Mouse (Mus musculus): ENCODE results near the gene Spred2. TPM values are rescaled to one million over a fixed set of nuclear protein-coding genes. Genes with fewer than 3 reads are reported as not detected.

Gene Spred2
- polyA plus RNA-seq, 1 experiment from 2014 or later, result 3.5 TPM

- ATAC-seq (ENCODE audit: low FRiP score, low TSS enrichment), result peak; percentile 25; the same call in 1 of the 2 replicates
- peak; percentile 48 for DNase-seq (ENCODE audit: low spot score)
- Histone ChIP-seq H3K9me3 (ENCODE audit: control insufficient read depth, low read length) (no peaks in the 10 kb centered on the region), H3K36me3 (ENCODE audit: control insufficient read depth, insufficient read depth, low read length) (no peaks in the 10 kb centered on the region), H3K4me2 (replicated peaks; ENCODE audit: low read depth) (no peak overlapping the region), H3K27ac (replicated peaks) (peak overlapping the region; percentile 78), H3K27me3 (ENCODE audit: control insufficient read depth, insufficient read depth, low read length) (no peaks in the 10 kb centered on the region), H3K4me3 (ENCODE audit: low read depth, low read length) (no peak overlapping the region), H3K9ac (ENCODE audit: low read length) (no peak overlapping the region; the same call in 1 of the 2 replicates), H3K4me1 (replicated peaks; ENCODE audit: control insufficient read depth, insufficient read depth) (peaks cover 5% of the 10 kb centered on the region)
- 19% methylated on average over 12 of the region's 12 CpGs for WGBS
- no peak for TF ChIP-seq EP300 (optimal IDR thresholded peaks at IDR 0.05)
- no peak for TF ChIP-seq CTCF (IDR thresholded peaks at IDR 0.05; ENCODE audit: low read depth)
These were observed 39.6 kb downstream of the Spred2 start for GRCm38 (mm10) chr11:19963717-19964141.

GRCm38 (mm10) chr11:19964333-19964732 lies 40.2 kb downstream of the Spred2 start:
- peak overlapping the region; percentile 67 for H3K27ac ChIP-seq (replicated peaks)
- ATAC-seq (ENCODE audit: low FRiP score, low TSS enrichment) (no peak), DNase-seq (ENCODE audit: low spot score) (no peak)
- TF ChIP-seq CTCF (IDR thresholded peaks at IDR 0.05; ENCODE audit: low read depth), result no peak
- TF ChIP-seq EP300 (optimal IDR thresholded peaks at IDR 0.05), result no peak
- H3K9me3 ChIP-seq (ENCODE audit: control insufficient read depth, low read length), result no peaks in the 10 kb centered on the region
- no peaks in the 10 kb centered on the region for H3K36me3 ChIP-seq (ENCODE audit: control insufficient read depth, insufficient read depth, low read length)
- H3K4me3 ChIP-seq (ENCODE audit: low read depth, low read length), result no peak overlapping the region
- no peak overlapping the region for H3K9ac ChIP-seq (ENCODE audit: low read length)
- WGBS, result 83% methylated on average over 5 of the region's 5 CpGs
- no peak overlapping the region for H3K4me2 ChIP-seq (replicated peaks; ENCODE audit: low read depth)
- H3K27me3 ChIP-seq (ENCODE audit: control insufficient read depth, insufficient read depth, low read length), result no peaks in the 10 kb centered on the region
- H3K4me1 ChIP-seq (replicated peaks; ENCODE audit: control insufficient read depth, insufficient read depth), result peaks cover 5% of the 10 kb centered on the region

- Histone ChIP-seq H3K4me3 (ENCODE audit: low read depth, low read length) (no peak overlapping the region), H3K36me3 (ENCODE audit: control insufficient read depth, insufficient read depth, low read length) (no peaks in the 10 kb centered on the region), H3K9ac (ENCODE audit: low read length) (no peak overlapping the region), H3K27ac (replicated peaks) (peak overlapping the region; percentile 67), H3K4me1 (replicated peaks; ENCODE audit: control insufficient read depth, insufficient read depth) (peaks cover 5% of the 10 kb centered on the region), H3K27me3 (ENCODE audit: control insufficient read depth, insufficient read depth, low read length) (no peaks in the 10 kb centered on the region), H3K9me3 (ENCODE audit: control insufficient read depth, low read length) (no peaks in the 10 kb centered on the region), H3K4me2 (replicated peaks; ENCODE audit: low read depth) (no peak overlapping the region)
- DNase-seq (ENCODE audit: low spot score) (no peak), ATAC-seq (ENCODE audit: low FRiP score, low TSS enrichment) (no peak)
- 45% methylated on average over 16 of the region's 16 CpGs for WGBS
- no peak for TF ChIP-seq CTCF (IDR thresholded peaks at IDR 0.05; ENCODE audit: low read depth)
- TF ChIP-seq EP300 (optimal IDR thresholded peaks at IDR 0.05), result no peak
These were observed 40.9 kb downstream of the Spred2 start for GRCm38 (mm10) chr11:19965037-19965611.

- Histone ChIP-seq H3K4me3 (ENCODE audit: low read depth, low read length) (no peak overlapping the region), H3K36me3 (ENCODE audit: control insufficient read depth, insufficient read depth, low read length) (no peaks in the 10 kb centered on the region), H3K4me1 (replicated peaks; ENCODE audit: control insufficient read depth, insufficient read depth) (peaks cover 5% of the 10 kb centered on the region), H3K27ac (replicated peaks) (peak overlapping the region; percentile 67; the same call in 1 of the 2 replicates), H3K9ac (ENCODE audit: low read length) (no peak overlapping the region), H3K4me2 (replicated peaks; ENCODE audit: low read depth) (no peak overlapping the region), H3K27me3 (ENCODE audit: control insufficient read depth, insufficient read depth, low read length) (no peaks in the 10 kb centered on the region), H3K9me3 (ENCODE audit: control insufficient read depth, low read length) (no peaks in the 10 kb centered on the region)
- DNase-seq (ENCODE audit: low spot score) (no peak), ATAC-seq (ENCODE audit: low FRiP score, low TSS enrichment) (no peak)
- 71% methylated on average over 4 of the region's 4 CpGs for WGBS
- no peak for TF ChIP-seq EP300 (optimal IDR thresholded peaks at IDR 0.05)
- no peak for TF ChIP-seq CTCF (IDR thresholded peaks at IDR 0.05; ENCODE audit: low read depth)
These were observed 41.5 kb downstream of the Spred2 start for GRCm38 (mm10) chr11:19965664-19966063.

GRCm38 (mm10) chr11:19966294-19966693 lies 42.1 kb downstream of the Spred2 start:
- 36% methylated on average over 2 of the region's 2 CpGs for WGBS
- DNase-seq (ENCODE audit: low spot score), result no peak
- Histone ChIP-seq H3K36me3 (ENCODE audit: control insufficient read depth, insufficient read depth, low read length) (no peaks in the 10 kb centered on the region), H3K4me1 (replicated peaks; ENCODE audit: control insufficient read depth, insufficient read depth) (peaks cover 5% of the 10 kb centered on the region), H3K27me3 (ENCODE audit: control insufficient read depth, insufficient read depth, low read length) (no peaks in the 10 kb centered on the region), H3K4me3 (ENCODE audit: low read depth, low read length) (no peak overlapping the region), H3K27ac (replicated peaks) (peak overlapping the region; percentile 45), H3K9ac (ENCODE audit: low read length) (no peak overlapping the region), H3K9me3 (ENCODE audit: control insufficient read depth, low read length) (no peaks in the 10 kb centered on the region), H3K4me2 (replicated peaks; ENCODE audit: low read depth) (no peak overlapping the region)
- TF ChIP-seq CTCF (IDR thresholded peaks at IDR 0.05; ENCODE audit: low read depth) (no peak), EP300 (optimal IDR thresholded peaks at IDR 0.05) (no peak)
- peak; percentile 75 for ATAC-seq (ENCODE audit: low FRiP score, low TSS enrichment)

GRCm38 (mm10) chr11:19969584-19969983 lies 45.4 kb downstream of the Spred2 start:
- no peak for TF ChIP-seq CTCF (IDR thresholded peaks at IDR 0.05; ENCODE audit: low read depth)
- TF ChIP-seq EP300 (optimal IDR thresholded peaks at IDR 0.05), result no peak
- no peaks in the 10 kb centered on the region for H3K27me3 ChIP-seq (ENCODE audit: control insufficient read depth, insufficient read depth, low read length)
- ATAC-seq (ENCODE audit: low FRiP score, low TSS enrichment) (no peak), DNase-seq (ENCODE audit: low spot score) (no peak)
- H3K36me3 ChIP-seq (ENCODE audit: control insufficient read depth, insufficient read depth, low read length), result no peaks in the 10 kb centered on the region
- peak overlapping the region; percentile 45; the same call in 1 of the 2 replicates for H3K27ac ChIP-seq (replicated peaks)
- no peak overlapping the region for H3K9ac ChIP-seq (ENCODE audit: low read length)
- H3K4me3 ChIP-seq (ENCODE audit: low read depth, low read length), result no peak overlapping the region
- no peaks in the 10 kb centered on the region for H3K9me3 ChIP-seq (ENCODE audit: control insufficient read depth, low read length)
- H3K4me1 ChIP-seq (replicated peaks; ENCODE audit: control insufficient read depth, insufficient read depth), result peaks cover 8% of the 10 kb centered on the region
- H3K4me2 ChIP-seq (replicated peaks; ENCODE audit: low read depth), result no peak overlapping the region
- 24% methylated on average over 5 of the region's 5 CpGs for WGBS

Measured in stomach, postnatal 0 days (tissue).